Mouse (Mus musculus) lung, adult 2 months (tissue): ENCODE measurements around the gene Rab21.

ENCODE experiments used
- CTCF ChIP-seq: fragments of 200-500 bp; IDR thresholded peaks from 2 replicates; pipeline ENCODE4 v1.5.1; 2011; ENCODE audit warnings: mild to moderate bottlenecking, low read length, control low read depth; ENCODE audit not compliant: insufficient read depth
- POLR2A ChIP-seq: fragments of 200-500 bp; IDR thresholded peaks from 2 replicates; pipeline ENCODE4 v1.6.1; 2011; ENCODE audit warnings: low read depth, mild to moderate bottlenecking, control low read depth, low read length, borderline replicate concordance; ENCODE audit errors: extremely low read depth

GRCm38 (mm10) chr10:115248041-115248440 lies 67.4 kb downstream of the Rab21 start:
- TF ChIP-seq CTCF: no peak
- no peak for TF ChIP-seq POLR2A
